Mouse (Mus musculus): Measurements from ENCODE around the gene Ankfy1. TPM values are rescaled to one million over a fixed set of nuclear protein-coding genes. Genes with fewer than 3 reads are reported as not detected.
"Not testable (repeated sequence)": the region's sequence is repeated elsewhere in the genome, so short reads cannot be mapped to it uniquely, and the experiment has no call there.

Ankfy1 gene
- total RNA-seq (2021) (10 to 100 TPM; 39.9 to 40.1 TPM), polyA plus RNA-seq (2012; rRNA removed) (14.1 and 19.1 TPM in 2 replicates)
- long read RNA-seq, partial matches to known transcripts: 1 of 3 reads
- long read RNA-seq, other reads (novel, unspliced or antisense): 2 of 3 reads

DNA sequence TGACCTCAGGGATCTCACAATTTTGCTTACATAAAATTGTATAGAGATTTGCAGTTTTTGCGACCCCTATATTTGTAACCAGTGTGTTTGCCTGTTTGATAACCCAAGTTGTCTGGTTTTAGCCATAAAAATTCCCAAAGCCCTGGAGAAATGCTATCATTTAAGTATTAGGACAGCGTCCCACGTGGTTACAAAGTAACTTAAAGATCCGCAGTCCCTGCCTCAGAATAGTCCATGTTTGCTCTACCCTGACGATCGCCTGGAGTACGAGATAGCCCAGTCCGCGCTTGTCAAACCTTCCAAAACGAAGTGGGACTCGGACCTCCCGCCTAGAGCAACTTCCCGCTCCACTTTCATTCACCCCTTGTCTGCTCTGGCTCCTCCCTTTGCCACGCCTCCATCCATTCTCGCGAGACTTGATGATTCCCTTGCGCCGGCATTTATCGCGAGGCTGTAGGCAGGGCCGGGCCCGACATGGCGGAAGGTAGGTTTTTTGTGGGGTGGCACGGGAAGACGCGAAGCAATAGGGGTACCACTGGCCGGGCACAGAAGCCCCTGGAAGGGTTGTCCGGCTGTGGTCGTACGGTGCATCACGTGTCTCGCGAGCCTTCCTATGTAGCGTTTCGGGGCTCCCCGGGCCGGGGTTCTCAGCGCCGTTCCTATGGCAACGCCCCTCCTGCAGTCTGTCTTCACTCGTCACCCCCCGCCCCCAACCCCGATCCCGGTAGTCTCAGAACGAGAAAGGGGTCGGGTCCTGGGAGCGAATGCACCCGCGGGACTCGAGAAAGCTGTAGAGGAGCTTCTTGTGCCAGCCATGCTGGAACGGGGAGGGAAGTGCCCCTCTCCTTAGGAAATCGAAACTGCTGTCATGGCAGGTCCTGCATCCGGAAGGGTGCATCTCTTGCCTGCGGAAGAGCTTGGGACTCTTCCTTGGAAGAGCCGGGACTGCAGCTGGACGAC lies at the start of gene Ankfy1:
TSS of gene Ankfy1 (plus strand) at position 456 of the 960 bp plus-strand sequence.
- peak; percentile 98 for DNase-seq

DNA sequence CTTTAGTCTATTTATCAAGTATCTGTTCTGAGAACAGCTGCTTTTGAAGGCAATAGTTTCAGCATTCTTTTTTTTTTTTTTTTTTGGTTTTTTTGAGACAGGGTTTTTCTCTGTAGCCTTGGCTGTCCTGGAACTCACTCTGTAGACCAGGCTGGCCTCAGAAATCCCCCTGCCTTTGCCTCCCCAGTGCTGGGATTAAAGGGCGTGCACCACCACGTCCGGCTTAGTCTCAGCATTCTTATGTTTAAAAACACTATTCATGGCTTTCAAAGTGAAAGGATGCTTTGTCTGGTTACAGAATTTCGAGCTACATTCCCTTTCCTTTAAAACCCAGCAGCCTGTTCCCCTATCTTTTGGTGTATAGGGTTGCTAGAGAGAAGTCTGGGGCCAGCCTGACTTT lies 47.1 kb upstream of the Ankfy1 start:
- DNase-seq: no peak

DNA sequence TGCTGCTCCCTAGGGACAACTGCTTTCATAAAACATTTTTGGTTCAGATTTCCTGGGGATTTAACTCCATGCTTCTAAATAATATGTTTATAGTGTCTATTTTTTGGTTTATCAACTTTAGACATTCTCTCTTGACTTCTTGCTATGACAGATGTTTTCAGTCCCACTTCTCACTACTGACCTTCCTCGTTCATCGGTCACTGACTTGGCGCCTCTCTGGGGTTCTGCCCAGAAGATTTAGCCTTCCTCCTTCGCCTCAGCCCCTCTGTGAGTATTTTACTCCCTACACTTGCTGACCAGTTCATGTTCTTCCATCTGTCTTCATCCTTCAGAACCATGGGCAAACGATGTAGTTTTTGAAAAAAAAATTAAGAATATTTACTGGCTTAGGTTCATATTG lies 44.4 kb upstream of the Ankfy1 start:
- no peak for DNase-seq

DNA sequence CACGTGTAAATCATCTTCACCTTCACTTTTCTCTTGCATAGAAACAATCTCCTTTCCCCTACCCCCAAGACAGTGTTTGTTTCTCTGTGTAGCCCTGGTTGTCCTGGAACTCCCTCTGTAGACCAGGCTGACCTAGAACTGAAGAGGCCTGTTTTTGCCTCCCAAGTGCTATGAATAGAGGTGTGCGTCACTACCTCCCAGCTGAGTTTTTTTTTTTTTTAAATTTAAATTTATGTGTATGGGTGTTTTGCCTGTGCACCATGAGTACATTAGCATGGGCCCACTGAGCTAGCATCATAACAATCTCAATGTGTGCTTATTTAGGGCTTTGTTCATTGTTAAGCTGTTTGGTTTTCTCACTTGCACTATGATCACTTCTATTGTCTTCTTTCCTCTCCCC lies 39.5 kb upstream of the Ankfy1 start:
- DNase-seq: no peak

DNA sequence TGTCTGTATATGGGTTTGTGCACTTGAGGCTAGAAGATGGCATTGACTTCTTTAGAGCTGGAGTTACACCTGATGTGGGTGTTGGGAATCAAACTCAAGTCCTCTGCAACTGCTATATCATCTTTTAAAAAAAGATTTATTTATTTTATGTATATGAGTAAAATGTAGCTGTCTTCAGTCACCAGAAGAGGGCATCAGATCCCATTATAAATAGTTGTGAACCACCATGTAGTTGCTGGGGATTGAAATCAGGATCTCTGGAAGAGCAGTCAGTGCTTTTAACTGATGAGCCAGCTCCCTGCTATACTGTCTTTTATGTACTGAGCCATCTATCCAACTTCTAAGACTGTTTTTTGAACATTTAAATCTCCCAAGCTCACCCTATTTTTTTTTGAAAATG lies 29.9 kb upstream of the Ankfy1 start:
- DNase-seq: no peak

DNA sequence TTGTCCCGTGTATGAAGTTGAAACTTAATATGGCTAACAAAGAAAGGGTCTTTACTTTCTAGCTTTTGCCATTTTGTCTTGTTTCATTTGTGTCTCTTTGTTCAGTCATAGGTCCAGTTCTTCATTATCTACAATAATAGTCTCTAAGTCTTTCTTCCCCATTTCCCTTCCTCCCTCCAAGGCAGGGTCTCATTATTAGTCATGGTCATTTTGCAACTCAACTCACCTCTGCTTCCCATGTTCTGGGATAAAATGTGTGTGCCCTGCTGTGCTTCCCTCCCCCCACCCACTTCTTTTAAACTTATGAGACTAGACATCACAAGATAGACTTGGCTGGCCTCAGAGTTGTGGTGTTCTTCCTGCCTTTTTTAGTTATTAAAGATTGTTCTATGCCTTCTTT lies 29.4 kb upstream of the Ankfy1 start:
- no peak for DNase-seq

DNA sequence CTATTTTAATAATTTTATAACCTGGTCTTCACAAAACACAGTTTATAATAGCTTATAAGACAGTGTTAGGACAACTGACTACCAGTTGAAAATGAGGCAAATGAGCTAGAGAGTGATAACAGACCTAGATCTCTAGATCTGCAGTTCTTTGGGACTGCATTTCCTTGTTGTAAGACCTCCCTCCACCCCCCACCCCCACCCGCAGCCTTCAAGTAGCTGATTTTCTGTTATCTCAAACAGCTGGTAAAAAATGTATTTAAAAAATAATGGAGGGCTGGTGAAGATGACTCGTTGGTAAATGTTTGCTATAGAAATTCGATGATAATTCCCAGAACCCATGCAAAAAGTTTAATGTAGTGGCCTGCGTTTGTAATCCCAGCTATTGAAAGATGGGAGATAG lies 25.2 kb upstream of the Ankfy1 start:
- DNase-seq: no peak

DNA sequence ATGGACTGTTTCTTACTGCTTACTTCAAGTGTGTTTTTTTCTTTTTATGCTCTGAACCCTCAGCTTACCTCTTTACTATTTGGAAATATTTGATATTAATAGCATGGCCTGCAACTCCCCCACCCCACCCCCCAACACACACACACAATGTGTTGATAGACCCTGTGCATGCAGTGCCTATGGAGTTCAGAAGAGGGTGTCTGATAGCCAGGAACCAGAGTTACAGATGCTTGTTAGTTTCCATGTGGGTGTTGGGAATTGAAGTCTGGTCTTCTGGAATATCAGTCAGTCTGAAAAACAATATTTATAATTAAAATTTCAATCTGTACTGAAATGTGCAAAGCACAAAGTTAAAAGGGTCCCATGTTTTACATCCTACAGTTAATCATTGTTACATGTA lies 19.2 kb upstream of the Ankfy1 start:
- DNase-seq: no peak

DNA sequence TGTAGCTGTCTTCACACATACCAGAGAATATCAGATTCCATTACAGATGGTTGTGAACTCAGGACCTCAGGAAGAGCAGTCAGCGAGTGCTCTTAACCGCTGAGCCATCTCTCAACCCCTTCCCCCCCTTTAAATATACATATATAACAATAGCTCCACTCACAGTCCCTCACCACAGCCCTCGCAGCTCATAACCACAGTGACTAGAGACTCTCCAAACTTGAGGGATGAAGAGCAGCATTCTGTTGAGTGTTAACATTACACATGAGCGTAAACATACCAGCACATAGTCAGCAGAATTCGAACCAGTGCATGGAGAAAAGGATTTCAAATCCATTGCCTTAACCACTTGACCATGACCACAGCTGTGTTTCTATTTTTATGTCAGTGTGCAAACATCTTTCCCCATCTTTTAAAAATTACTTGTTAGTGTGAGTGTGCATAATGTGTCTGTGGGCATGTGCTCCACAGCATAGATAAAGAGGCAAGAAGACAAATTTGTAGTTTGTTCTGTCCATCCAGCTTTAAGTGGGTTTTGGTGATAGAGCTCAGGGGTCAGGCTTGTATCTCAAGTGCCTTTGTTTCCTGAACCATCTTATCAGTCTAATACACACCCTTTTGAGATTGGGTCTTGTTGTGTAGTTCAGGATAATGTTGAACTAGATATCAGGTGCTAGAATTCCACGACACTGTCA lies 18.4 kb upstream of the Ankfy1 start:
- DNase-seq: no peak

DNA sequence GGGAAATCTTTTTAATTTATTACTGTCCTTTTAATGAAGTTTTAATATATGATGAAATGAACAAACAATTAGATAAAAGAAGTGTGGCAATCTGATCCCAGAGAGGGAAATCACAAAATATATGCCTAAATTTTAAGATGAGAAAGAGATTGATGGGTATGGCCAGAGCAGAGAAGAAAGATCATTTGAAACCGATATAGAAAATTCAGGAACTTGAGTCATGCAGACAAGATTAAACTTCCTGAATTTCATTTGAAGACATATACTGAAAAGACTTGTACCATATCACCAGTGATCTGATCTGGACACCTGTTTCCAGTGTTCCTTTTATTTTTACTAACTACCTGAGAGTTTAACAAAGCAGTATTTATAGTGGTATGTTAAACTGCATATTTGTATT lies 17.4 kb upstream of the Ankfy1 start:
- no peak for DNase-seq

DNA sequence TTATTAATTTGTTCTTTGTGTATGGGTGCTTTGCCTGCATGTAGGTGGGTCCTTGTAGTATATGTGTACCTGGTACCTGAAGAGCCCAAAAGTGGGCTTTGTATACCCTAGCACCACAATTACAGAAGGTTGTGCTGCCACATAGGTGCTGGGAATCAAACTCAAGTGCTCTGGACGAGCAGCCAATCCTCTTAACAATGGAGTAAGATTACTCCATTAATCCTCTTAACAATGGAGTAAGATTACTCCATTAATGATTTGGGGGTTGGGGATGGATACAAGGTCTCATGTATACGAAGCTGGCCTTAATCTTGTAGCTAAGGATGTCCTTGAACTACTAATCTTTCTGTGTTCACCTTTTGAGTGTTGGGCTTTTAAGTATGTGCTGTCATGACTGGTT lies 14.5 kb upstream of the Ankfy1 start:
- no peak for DNase-seq

DNA sequence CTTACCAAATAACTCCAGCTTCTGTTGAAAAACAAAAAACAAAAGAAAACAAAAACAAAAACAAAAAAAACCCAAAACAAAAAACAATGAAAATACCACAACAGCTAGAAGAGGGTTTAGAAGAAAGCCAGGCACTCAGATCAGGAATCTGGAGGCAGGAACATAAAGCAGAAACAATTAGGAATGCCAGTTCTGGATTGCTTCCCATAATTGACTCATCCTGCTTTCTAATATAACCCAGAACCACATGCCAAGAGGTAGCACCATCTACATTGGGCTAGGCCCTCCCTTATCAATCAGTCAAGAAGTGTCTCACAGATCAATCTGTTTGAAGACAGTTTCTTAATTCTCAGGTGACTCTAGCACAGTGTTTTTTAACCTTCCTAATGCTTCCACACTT lies 9.1 kb upstream of the Ankfy1 start:
- no peak for DNase-seq

DNA sequence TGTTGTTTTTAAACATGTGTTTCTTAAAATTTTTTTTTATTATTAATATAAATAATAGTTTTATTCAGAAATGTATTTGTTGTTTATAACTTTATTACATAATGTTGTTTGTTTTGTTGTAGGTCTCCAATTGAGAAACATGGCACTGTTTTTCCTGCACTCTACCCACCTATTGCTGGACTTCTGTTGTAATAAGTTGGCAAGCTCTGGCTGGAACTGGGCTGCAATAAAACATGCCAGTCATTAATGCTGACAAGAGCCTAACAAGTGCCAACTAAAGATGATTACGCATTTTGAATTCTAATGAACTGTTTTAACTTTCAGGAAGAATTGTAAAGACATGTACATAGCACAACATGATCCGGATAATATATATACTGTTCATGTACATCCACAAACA lies 6.4 kb upstream of the Ankfy1 start:
- DNase-seq: peak; percentile 20

DNA sequence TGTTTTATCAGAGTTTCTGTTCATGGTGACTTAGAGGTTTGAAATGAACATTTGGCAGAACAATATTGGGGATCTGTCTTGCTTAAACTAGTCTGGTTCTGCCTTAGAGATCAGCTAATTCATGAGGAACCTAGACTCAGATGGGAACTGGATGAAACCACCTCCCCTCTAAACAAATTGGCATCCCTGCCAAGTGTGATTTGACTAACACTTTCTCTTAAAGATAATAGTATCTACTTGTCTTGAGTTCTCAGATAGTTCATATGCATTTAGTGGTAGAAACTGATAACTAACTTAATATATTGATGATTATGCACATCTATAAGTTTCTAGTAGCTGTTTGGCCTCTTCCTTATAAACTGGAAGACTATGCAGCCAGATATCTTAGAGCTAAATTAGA lies 3.1 kb upstream of the Ankfy1 start:
- no peak for DNase-seq

DNA sequence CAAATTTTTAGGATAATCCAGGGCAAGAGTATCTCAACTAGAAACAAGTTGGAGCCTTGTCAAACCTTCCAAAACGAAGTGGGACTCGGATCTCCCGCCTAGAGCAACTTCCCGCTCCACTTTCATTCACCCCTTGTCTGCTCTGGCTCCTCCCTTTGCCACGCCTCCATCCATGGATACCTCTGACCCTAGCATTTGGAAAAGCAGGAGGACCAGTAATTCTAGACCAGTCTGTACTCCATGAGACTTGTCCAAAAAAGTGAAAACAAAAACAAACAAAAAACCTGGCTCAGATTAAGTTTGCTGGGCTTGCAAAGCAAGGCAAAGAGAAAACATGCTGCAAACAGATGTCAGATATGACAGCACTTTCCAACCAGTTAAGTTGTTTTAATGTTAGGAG lies 1.6 kb upstream of the Ankfy1 start:
- peak; percentile 24 for DNase-seq

DNA sequence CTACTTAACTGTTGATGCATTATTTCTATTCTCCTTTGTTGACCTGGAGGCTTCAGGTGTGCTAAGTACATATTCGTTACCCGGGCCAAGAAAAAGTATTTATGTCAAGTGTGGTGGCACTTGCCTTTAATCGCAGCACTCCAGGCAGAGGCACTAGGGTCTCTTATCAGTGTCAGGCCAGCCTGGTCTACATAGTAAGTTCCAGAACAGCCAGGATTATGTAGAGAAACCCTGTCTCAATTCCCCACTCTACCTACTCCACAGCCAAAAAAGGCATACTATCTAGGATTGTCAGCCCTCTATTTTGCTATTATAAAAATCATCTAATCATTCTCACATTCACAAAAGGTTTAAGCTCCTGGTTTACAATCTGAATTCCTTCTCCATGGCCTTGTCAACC lies 691 bp upstream of the Ankfy1 start:
- DNase-seq: no peak

DNA sequence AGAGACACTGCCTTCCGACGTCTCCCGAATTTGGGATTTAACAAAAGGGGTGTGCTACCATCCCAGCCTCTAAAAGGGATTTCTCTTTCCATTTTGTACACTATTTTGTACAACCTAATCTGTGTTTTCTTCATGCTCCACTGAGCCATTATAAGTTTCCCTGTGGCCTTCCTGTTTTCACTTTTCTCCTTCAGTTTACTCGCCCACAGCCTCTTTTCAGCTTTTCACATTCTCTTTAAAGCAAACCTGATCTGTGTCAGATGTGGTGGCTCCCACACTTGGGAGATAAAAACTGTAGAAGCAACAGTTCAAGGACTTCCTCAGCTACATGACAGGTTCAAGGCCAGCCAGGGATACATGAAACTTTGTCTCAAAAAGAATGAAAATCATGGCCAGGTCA lies 2.5 kb downstream of the Ankfy1 start:
- DNase-seq: no peak

DNA sequence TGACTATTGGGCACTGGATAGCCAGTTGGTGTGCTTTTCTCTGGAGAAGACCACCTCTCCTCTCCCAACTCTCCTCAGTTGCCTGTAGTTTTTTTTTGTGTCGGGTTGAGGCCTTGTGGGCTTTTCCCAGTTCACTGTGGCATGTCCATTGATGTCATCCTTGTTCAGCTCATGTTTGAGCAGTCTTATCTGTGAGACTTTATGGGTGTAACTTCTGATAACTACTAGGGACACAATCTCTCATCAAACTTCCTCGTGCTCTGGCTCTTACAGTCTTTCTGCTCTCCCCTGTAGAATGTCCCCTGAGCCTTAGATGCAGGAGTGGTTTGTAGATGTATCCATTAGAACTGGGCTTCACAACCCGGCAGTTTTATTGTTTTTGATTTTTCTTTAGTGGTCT lies 5.2 kb downstream of the Ankfy1 start:
- no peak for DNase-seq

DNA sequence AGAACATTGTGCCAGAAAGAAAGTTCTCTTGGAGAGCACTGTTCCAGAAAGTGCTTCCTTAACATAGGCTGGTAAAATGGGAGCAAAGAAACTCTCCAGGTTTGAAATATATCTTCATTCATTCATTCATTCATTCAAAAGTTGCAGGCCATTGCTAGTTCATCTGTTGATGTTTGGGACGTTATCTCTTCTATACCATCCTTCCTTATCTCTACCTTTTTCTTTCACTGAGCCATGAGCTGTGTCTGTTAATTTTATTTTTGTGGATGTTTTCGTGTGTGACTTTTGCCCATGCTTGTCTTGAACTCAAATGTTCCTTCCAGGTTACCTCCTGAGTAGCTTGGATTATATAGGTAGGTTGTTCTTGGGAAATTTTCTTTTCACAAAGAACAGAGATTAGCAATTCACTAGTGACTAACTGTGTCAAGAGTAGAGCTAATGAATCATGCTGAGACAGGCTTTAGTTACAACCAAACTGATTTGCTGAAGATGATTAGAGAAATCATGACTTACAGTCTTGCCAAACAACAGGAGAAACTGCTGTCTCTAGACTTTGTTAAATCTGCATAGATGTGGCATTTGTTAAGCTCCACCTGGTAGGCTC lies 6.7 kb downstream of the Ankfy1 start:
- DNase-seq: no peak

DNA sequence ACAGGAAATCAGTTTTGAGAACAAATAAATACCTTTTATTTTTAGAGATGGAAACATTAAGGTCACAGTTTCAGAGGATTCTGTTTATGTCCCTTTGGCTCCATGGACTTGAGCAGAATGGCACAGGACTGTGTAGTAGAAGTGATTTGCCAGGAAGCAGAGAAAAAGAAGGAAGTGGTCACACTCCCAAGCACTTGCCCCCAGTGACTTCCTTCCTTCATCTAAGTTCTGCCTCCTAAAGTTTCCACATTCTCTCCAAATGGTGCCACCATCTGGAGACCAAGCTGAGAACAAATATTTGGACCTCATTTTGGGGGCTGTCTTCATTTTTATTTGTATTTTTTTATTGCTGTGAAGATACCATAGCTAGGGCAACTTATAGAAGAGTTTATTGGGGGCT lies 7.5 kb downstream of the Ankfy1 start:
- DNase-seq: no peak

DNA sequence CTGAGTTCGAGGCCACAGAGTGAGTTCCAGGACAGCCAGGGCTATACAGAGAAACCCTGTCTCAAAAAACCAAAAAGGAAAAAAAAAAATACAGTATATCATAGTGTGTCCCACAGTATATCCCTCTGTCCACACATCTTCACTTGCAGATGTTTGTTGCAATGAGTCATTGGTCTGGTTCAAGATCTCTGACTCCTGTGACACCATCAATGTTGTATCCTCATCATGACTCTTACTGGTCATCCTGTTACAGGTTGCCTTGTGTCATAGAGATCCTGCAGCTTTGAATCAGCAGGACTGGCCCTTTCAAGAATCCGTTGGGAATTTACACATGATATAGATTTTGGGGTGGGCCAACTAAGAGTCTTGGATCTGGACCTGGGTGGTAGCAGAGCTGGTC lies 15.3 kb downstream of the Ankfy1 start:
- not testable (repeated sequence) for DNase-seq

DNA sequence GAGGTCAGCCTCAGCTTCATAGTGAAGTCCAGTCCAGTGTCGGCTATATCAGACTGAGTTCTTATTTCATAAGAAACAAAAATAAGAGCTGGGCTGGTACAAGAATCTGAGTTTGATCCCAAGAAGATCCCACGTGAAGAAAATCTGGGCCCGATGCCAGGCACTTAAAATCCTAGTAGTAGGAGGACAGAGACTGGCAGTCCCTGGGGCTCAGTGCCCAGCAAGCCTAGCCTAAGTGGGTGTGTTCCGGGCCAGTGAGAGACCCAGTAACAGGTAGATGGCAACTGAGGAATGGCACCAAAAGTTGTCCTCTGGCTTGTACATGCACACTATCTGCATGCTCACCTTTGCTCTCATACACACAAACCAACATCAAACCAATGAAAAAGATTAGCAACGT lies 22.9 kb downstream of the Ankfy1 start:
- no peak for DNase-seq

DNA sequence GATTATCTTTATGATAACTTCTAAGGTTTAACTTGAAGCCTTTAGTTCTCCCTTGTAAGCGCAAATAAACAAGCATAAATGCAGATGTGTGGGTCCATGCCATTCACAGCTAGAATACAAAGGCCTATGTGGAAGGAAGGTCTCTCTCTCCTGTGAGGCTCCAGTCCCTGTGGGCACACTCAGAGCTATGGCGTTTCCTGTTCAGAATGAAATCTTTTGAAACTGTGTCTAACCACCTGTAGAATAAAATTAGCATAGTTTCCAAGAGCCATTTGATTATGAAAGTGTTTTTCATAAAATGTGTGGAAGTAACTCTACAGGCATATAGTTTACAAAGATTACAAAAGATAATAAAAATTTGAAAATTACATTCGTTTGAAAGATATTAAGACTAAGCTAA lies 28.4 kb downstream of the Ankfy1 start:
- DNase-seq: no peak
